Mouse (Mus musculus): ENCODE measurements around the gene Card14. TPM values are rescaled to one million over a fixed set of nuclear protein-coding genes. Genes with fewer than 3 reads are reported as not detected.

Card14 gene
- total RNA-seq (2012; rRNA removed) (0.63 and 1.1 TPM in 2 replicates), total RNA-seq (2014; rRNA removed) (not detected in 2 replicates), polyA plus RNA-seq (2012; ENCODE audit: insufficient read length, low read depth) (0.16 TPM in 1 of 2 replicates, not detected in the other)

DNA sequence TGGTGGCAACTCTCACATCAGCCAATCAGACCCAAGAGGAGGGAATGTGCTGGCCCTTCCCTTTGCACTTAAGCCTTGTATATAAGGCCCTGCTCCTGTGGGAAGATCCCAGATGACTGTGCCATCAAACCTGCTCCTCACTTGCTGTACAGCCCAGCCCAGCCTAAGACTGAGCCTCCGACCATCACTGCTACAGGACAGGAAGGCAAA lies at the start of gene Card14:
TSS of gene Card14 (plus strand) at position 111 of the 210 bp plus-strand sequence.
- peaks cover 0 to 14% of the 10 kb centered on the region in 2 experiments; a peak in 2 of 4 replicates for H3K4me1 ChIP-seq (ENCODE audit: control insufficient read depth in 1 of 2, insufficient read depth in 2 of 2)
- no peak within 1 kb of the TSS for H3K27ac ChIP-seq (ENCODE audit: insufficient read depth, low read depth)
- no peak for DNase-seq (ENCODE audit: extremely low read depth)
- dilution Hi-C loops (cut with MboI; ENCODE audit: extremely low pct_ligation_motif_present, extremely low pct_unique_long_range_greater_than_20kb, low sequenced_read_pairs): no loop called here
- H3K9me3 ChIP-seq (replicated peaks; ENCODE audit: low read length): peaks cover 2% of the 10 kb centered on the region
- in situ Hi-C loops (cut with MboI; ENCODE audit: low pct_ligation_motif_present, low pct_unique_long_range_greater_than_20kb, low sequenced_read_pairs): no loop called here
- H3K27me3 ChIP-seq (replicated peaks): peaks cover 84% of the 10 kb centered on the region
- no peaks in the 10 kb centered on the region for H3K36me3 ChIP-seq (replicated peaks in 1 of 2; ENCODE audit: control insufficient read depth in 1 of 2, insufficient read depth in 1 of 2, low read length in 1 of 2)
- TF ChIP-seq POLR2AphosphoS2 (IDR thresholded peaks at IDR 0.05; ENCODE audit: low read depth, low read length) (no peak), RCOR1 (conservative IDR thresholded peaks at IDR 0.05; ENCODE audit: low read depth, low read length) (no peak), ZC3H11A (IDR thresholded peaks at IDR 0.05; ENCODE audit: low read depth, low read length) (no peak), PAX5 (IDR thresholded peaks at IDR 0.05; ENCODE audit: low read length) (no peak), USF1 (IDR thresholded peaks at IDR 0.05; ENCODE audit: low read depth, low read length) (no peak), UBTF (IDR thresholded peaks at IDR 0.05; ENCODE audit: low read depth, low read length) (no peak), IRF4 (IDR thresholded peaks at IDR 0.05; ENCODE audit: low read depth, low read length) (no peak), E2F4 (IDR thresholded peaks at IDR 0.05; ENCODE audit: insufficient replicate concordance, low read depth, low read length) (no peak), POLR2A (IDR thresholded peaks at IDR 0.05; ENCODE audit: low read depth, low read length) (no peak), MAZ (IDR thresholded peaks at IDR 0.05; ENCODE audit: low read depth, low read length) (no peak), ELF1 (IDR thresholded peaks at IDR 0.05; ENCODE audit: low read depth, low read length) (no peak), MAFK (IDR thresholded peaks at IDR 0.05; ENCODE audit: insufficient replicate concordance, low read length) (no peak), HCFC1 (IDR thresholded peaks at IDR 0.05; ENCODE audit: low read depth, low read length) (no peak), JUN (IDR thresholded peaks at IDR 0.05; ENCODE audit: insufficient read depth, low read depth, low read length) (no peak), RAD21 (IDR thresholded peaks at IDR 0.05; ENCODE audit: low read depth, low read length) (no peak), BHLHE40 (IDR thresholded peaks at IDR 0.05; ENCODE audit: low read depth, low read length) (no peak), NELFE (IDR thresholded peaks at IDR 0.05; ENCODE audit: low read depth, low read length) (no peak), TCF12 (IDR thresholded peaks at IDR 0.05; ENCODE audit: low read depth, low read length) (no peak), ZMIZ1 (IDR thresholded peaks at IDR 0.05; ENCODE audit: low read depth, low read length) (no peak)
- H3K4me3 ChIP-seq (replicated peaks in 1 of 3; ENCODE audit: low read depth in 2 of 3, low read length in 2 of 3, poor library complexity in 1 of 3): no peak within 1 kb of the TSS
- H3K9ac ChIP-seq (ENCODE audit: insufficient read depth, low read depth): no peak within 1 kb of the TSS
- no peaks in the 10 kb centered on the region for H3K79me2 ChIP-seq (replicated peaks; ENCODE audit: control insufficient read depth, extremely low read depth, insufficient read depth, poor library complexity, severe bottlenecking)
- no peak within 1 kb of the TSS for H3K4me2 ChIP-seq (ENCODE audit: insufficient read depth, low read depth, poor library complexity, severe bottlenecking)

DNA sequence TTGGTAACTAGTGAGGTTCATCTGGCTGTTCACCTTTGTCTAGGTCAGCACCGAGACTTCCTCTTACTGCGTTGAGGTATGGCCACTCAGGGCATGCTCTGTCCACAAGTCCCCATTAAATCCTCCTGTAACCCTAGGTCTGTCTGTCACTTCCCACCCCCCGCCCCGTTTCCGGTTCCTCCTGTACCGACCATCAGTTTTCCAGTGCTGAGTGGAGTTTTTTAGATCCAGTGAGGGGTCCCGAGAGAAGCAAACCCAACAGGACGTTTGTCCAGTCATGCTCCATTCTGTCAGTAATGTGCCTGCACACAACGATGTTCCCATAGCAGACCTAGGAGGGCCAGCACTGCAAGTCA lies 49.4 kb upstream of the Card14 start:
- peaks cover 82% of the 10 kb centered on the region for H3K27me3 ChIP-seq (replicated peaks)

More for the DNA sequence above, 49.4 kb upstream of the Card14 start:
- Histone ChIP-seq H3K4me3 (replicated peaks in 1 of 3; ENCODE audit: low read depth in 2 of 3, low read length in 2 of 3, poor library complexity in 1 of 3) (no peak overlapping the region), H3K4me1 (ENCODE audit: control insufficient read depth in 1 of 2, insufficient read depth in 2 of 2) (no peaks in the 10 kb centered on the region), H3K9ac (ENCODE audit: insufficient read depth, low read depth) (no peak overlapping the region), H3K27ac (ENCODE audit: insufficient read depth, low read depth) (no peak overlapping the region), H3K79me2 (replicated peaks; ENCODE audit: control insufficient read depth, extremely low read depth, insufficient read depth, poor library complexity, severe bottlenecking) (no peaks in the 10 kb centered on the region), H3K9me3 (replicated peaks; ENCODE audit: low read length) (peaks cover 1% of the 10 kb centered on the region), H3K36me3 (replicated peaks in 1 of 2; ENCODE audit: control insufficient read depth in 1 of 2, insufficient read depth in 1 of 2, low read length in 1 of 2) (no peaks in the 10 kb centered on the region), H3K4me2 (ENCODE audit: insufficient read depth, low read depth, poor library complexity, severe bottlenecking) (no peak overlapping the region)
- TF ChIP-seq MEF2A (IDR thresholded peaks at IDR 0.05; ENCODE audit: borderline replicate concordance, low read depth, low read length) (no peak), MXI1 (IDR thresholded peaks at IDR 0.05; ENCODE audit: low read depth, low read length) (no peak), IRF4 (IDR thresholded peaks at IDR 0.05; ENCODE audit: low read depth, low read length) (no peak), SMC3 (IDR thresholded peaks at IDR 0.05; ENCODE audit: low read depth, low read length) (no peak), CHD2 (IDR thresholded peaks at IDR 0.05; ENCODE audit: low read length) (no peak), ELF1 (IDR thresholded peaks at IDR 0.05; ENCODE audit: low read depth, low read length) (no peak), USF2 (conservative IDR thresholded peaks at IDR 0.05; ENCODE audit: low read depth, low read length) (no peak), JUND (conservative IDR thresholded peaks at IDR 0.05; ENCODE audit: low read depth, low read length) (no peak), GABPA (IDR thresholded peaks at IDR 0.05; ENCODE audit: insufficient replicate concordance, low read depth, low read length) (no peak), POLR2AphosphoS2 (IDR thresholded peaks at IDR 0.05; ENCODE audit: low read depth, low read length) (no peak), ZNF384 (IDR thresholded peaks at IDR 0.05; ENCODE audit: low read depth, low read length) (no peak), NELFE (IDR thresholded peaks at IDR 0.05; ENCODE audit: low read depth, low read length) (no peak), ZMIZ1 (IDR thresholded peaks at IDR 0.05; ENCODE audit: low read depth, low read length) (no peak), RCOR1 (conservative IDR thresholded peaks at IDR 0.05; ENCODE audit: low read depth, low read length) (no peak), ETS1 (conservative IDR thresholded peaks at IDR 0.05; ENCODE audit: low read depth, low read length) (no peak), POLR2A (IDR thresholded peaks at IDR 0.05; ENCODE audit: low read depth, low read length) (no peak), NRF1 (IDR thresholded peaks at IDR 0.05; ENCODE audit: low read depth, low read length) (no peak), ZC3H11A (IDR thresholded peaks at IDR 0.05; ENCODE audit: low read depth, low read length) (no peak)
- in situ Hi-C loops (cut with MboI; ENCODE audit: low pct_ligation_motif_present, low pct_unique_long_range_greater_than_20kb, low sequenced_read_pairs): no loop called here
- dilution Hi-C loops (cut with MboI; ENCODE audit: extremely low pct_ligation_motif_present, extremely low pct_unique_long_range_greater_than_20kb, low sequenced_read_pairs): no loop called here
- no peak for DNase-seq (ENCODE audit: extremely low read depth)

Measured in CH12.LX (cell line).